Mouse (Mus musculus): ENCODE measurements around the gene Afg1l. TPM values are rescaled to one million over a fixed set of nuclear protein-coding genes. Genes with fewer than 3 reads are reported as not detected.

Gene Afg1l
- total RNA-seq, 2 experiments from 2014 or later: 9.6 to 10.6 TPM

DNA sequence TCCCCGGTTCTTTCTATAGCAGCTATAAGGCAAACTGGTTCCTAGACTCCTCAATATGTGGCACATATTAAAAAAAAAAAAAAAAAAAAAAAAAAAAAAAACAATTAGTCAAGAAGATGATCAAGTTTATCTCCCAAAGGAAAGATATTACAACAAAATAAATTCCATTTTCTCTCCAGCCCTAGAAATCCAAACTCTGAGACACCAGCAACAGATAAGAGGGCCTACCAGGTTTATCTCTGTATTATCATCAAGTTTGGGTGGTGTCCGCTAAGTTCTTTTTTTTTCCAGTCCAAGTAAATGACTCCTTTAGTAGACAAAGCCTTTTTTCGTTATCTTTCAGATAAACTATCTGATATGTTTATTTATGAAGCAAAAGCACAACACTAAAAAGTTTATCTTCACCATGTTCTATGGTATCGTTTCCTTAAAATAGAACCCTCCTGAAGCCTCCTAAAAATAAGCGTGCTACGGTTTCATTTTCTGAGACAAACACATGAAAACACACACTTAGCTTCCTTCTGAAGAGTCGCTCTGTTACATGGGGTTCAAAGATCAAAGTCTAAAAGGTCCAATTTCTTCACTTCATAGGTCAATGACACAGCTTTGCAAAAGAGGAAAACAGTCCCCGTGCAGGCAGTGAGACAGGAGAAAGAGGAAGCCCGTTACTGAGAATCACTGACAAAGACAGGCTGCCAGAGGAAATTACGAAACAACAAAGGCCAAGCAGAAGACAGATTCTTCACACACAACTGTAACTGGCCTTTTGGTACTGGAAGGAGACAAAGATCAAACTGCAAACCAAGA lies 207.9 kb downstream of the Afg1l start:
- no peak for DNase-seq (ENCODE audit: low spot score in 2 of 2)

DNA sequence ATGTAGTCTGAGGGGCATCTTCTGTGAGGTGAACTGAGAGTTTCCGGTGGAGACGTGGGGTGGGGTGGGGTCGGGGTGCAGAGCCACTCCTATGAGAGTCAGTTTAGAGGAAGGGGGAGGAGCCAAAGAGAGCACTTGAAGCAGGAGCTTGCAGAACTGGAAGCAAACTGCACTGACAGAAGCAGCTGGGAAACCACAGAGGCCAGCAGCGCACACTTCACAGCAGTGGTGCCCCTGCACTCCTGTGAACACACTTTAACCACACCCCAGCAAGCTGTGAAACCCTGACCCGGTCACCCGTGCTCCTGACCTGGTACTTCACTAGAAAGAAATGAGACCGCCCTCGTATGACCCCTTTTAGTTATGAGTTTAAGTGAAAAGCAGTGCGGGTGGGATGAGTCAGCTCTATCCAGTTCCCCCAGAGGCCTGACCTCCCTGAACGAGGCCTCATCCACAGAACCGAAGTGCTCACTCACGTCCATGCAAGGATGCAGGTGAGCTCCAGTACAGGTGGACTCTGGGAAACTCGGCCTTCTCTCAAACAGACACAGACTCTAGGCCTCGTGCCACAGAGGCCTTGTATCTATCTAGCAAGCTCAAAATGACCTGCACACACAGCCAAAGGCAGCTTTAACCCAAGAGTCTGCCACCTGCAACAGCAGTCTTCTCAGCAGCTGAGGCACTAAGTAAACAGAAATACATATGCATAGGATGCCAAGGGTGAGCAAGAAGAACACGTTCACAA lies 208.9 kb downstream of the Afg1l start:
- no peak for DNase-seq (ENCODE audit: low spot score in 2 of 2)

DNA sequence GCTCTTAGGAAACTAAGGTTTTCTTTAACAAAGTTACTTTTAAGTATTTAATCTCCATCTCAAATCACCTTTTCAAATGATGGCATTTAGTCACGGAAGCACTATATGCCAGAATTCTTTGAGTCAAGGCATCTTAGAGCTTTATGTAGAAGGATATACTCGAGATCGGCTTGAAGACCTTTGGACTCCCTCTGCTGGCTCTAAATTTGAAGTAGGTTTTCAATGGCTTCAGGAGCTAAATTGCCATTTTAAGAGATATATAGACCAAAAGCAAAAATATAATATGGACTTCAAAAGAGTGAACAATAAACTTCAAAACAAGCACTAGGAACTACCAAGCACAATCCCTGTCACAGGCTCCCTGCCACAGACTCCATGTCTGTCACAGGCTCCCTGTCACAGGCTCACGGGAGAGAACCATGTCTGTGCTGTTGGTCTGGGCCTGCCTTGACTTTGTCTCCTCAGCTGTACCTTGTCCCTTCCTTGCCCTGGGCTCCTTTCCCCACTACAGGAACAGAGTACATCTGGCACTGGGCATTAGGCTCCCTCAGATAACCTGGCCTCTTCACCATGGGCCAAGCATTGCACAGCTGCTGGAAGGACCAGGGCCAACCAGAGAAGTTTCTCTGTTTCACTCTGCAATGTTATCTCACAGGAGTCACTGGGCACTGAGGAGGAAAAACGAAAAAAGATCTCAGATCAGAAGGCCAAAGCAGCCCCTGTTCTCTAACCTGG lies 210.4 kb downstream of the Afg1l start:
- DNase-seq (ENCODE audit: low spot score in 2 of 2): no peak

DNA sequence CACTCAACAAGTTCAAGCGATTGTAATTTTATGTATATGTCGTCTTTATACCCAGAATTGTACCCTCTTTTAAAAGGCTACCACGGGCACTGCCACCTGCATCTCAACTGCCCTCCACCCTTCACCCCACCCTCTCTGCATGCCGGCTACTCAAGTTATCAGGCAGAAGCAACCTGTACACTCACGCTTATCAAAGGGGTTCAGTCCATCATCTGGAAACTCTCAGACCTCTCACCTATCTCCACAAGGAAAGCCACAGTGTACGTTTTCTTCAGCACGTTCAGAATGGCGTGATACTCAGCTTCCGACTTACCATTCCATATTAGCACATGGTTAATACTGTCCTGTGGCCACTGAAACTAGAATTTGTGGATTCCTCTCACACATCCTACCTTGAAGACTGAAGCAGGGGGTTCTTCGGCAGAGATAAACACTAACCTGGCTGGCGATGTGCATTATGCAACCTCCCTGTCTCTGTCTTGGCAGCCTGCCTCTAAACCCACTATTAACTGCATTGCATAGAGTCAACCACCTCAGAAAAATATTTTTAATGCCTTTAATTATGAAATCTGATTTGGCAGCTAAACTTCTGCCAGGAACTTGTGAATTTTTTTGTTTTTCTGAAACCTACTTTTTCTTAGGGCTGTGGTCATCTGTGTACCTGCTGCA lies 213.2 kb downstream of the Afg1l start:
- DNase-seq (ENCODE audit: low spot score in 2 of 2): no peak

DNA sequence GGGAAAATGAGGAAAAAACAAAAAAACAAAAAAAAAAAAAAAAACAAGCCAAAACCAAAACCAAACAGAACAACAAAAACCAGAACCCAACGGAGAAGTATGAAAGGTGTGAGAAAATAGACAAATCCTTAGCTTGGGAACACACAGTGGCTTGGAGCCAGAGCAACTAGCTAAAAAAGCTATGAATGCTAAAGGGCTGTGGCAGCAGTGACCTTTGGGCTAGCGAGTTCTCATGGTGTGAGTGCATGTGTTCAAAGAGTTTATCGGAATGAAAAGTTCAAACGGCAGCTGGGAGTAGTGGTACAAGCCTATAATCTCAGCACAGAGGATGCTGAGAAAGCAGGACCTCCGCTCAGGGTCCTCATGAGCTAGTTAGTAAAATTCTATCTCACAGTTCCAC lies 214.2 kb downstream of the Afg1l start:
- no peak for DNase-seq (ENCODE audit: low spot score in 2 of 2)

DNA sequence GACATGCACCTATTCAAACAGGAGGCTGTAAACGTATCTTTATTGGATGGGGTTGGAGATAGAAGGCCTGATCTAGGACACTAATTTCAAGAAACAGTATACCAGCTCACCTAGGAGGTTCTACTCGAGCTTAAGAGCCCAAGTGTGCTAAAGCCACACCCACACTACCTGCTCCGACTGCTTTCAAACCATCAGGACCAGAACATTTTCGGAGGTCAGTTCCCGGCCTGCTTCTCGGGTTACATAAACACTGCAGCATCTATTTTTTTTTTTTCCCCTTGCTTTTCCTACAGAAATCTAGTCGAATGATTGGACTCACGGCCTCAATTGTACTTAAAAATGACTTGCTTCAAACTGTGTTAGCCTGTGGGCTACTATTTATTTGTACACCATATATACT lies 214.7 kb downstream of the Afg1l start:
- DNase-seq (ENCODE audit: low spot score in 2 of 2): no peak

Other genes with a start within 250 kb of the Afg1l start
- gene Foxo3, start 201.8 kb downstream of the Afg1l start, total RNA-seq (2021): 10 to 100 TPM; 31.0 to 32.2 TPM
- gene Snx3, start 23.5 kb upstream of the Afg1l start, total RNA-seq (2021): 100 to 1,000 TPM; 204 to 214 TPM
- 10 to 100 TPM; 13.1 to 14.1 TPM for gene Nr2e1, start 105.1 kb upstream of the Afg1l start, total RNA-seq (2021)
- gene Ostm1, start 105.3 kb upstream of the Afg1l start, total RNA-seq (2021): 10 to 100 TPM; 42.9 to 45.4 TPM

All from layer of hippocampus, postnatal 10 days (tissue).